ENCODE assay signal across 21 mouse cellular contexts in the genomic region with DNA sequence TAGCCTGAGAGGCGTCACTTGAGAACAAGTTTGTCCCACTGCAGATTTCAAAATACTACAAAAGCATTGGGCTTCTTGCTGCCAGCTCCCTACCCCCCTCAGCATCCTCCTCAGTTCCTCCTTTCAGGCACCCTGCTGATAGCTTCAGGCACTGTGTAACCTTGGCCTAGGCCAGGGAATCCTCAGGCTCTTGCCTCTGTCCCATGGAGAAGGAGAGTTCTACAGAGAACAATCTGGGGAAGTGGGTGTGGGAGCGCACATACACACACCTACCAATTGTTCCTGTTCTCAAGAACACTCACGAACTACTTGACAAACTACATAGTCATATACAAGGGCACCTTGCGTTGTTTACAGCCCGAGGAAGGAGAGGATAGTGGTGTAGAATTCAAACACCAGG.
DNase-seq lines count a peak whose midpoint lies in the region; ATAC-seq and TF ChIP-seq lines count a peak whose summit lies in the region.
"Had no signal": no experiment of that assay in that cellular context is flagged by ENCODE, and none has a peak within 500 bp of the region (broad histone marks: within the 10 kb centered on the region; RNA-seq: fewer than 3 reads in every experiment).

No protein-coding gene starts in this region.

- WGBS in intestine, embryonic 15.5 days, result 87% methylated on average over 5 of the region's 5 CpGs

- intact Hi-C loops in gastrocnemius, adult 2 months (cut with DNase I), result no loop called here
- intact Hi-C loops in left cerebral cortex, adult 2 months (cut with DNase I), result no loop called here

- H3K9me3 ChIP-seq in intestine, embryonic 15.5 days, result no peaks in the 10 kb centered on the region
- H3K9me3 ChIP-seq: embryonic facial prominence, embryonic 13.5 days; forebrain, embryonic 12.5 days; G1E; heart, embryonic 13.5 days; hindbrain, embryonic 15.5 days had no signal

- TF ChIP-seq CTCF in gastrocnemius, adult 2 months (IDR thresholded peaks at IDR 0.05), result no peak
- TF ChIP-seq CTCF in left cerebral cortex, adult 2 months (IDR thresholded peaks at IDR 0.05), result no peak

- H3K4me2 ChIP-seq in intestine, embryonic 15.5 days (replicated peaks), result no peak overlapping the region
- H3K4me2 ChIP-seq: embryonic facial prominence, embryonic 13.5 days; forebrain, embryonic 12.5 days; heart, embryonic 13.5 days; hindbrain, embryonic 15.5 days had no signal

- H3K27me3 ChIP-seq in intestine, embryonic 15.5 days (replicated peaks), result no peaks in the 10 kb centered on the region
- H3K27me3 ChIP-seq: embryonic facial prominence, embryonic 13.5 days; forebrain, embryonic 12.5 days; heart, embryonic 13.5 days; hindbrain, embryonic 15.5 days had no signal

- no peaks in the 10 kb centered on the region for H3K4me1 ChIP-seq in intestine, embryonic 15.5 days (replicated peaks)
- H3K4me1 ChIP-seq: embryonic facial prominence, embryonic 13.5 days; hindbrain, embryonic 15.5 days had no signal

- no peaks in the 10 kb centered on the region for H3K36me3 ChIP-seq in intestine, embryonic 15.5 days
- H3K36me3 ChIP-seq: embryonic facial prominence, embryonic 13.5 days; forebrain, embryonic 12.5 days; G1E; heart, embryonic 13.5 days; hindbrain, embryonic 15.5 days had no signal

- H3K27ac ChIP-seq in gastrocnemius, adult 2 months, result peak overlapping the region; percentile 2; the same call in 1 of the 2 replicates
- peak overlapping the region; percentile 15; the same call in 1 of the 2 replicates for H3K27ac ChIP-seq in left cerebral cortex, adult 2 months
- no peak overlapping the region for H3K27ac ChIP-seq in intestine, embryonic 15.5 days
- H3K27ac ChIP-seq: embryonic facial prominence, embryonic 13.5 days; forebrain, embryonic 12.5 days; heart, embryonic 13.5 days; hindbrain, embryonic 15.5 days had no signal

- H3K9ac ChIP-seq in intestine, embryonic 15.5 days, result no peak overlapping the region
- H3K9ac ChIP-seq: embryonic facial prominence, embryonic 13.5 days; forebrain, embryonic 12.5 days; heart, embryonic 13.5 days; hindbrain, embryonic 15.5 days had no signal

- no peak overlapping the region for H3K4me3 ChIP-seq in gastrocnemius, adult 2 months
- no peak overlapping the region for H3K4me3 ChIP-seq in left cerebral cortex, adult 2 months
- no peak overlapping the region for H3K4me3 ChIP-seq in intestine, embryonic 15.5 days (replicated peaks)
- H3K4me3 ChIP-seq: embryonic facial prominence, embryonic 13.5 days; forebrain, embryonic 12.5 days; heart, embryonic 13.5 days; hindbrain, embryonic 15.5 days had no signal

- no peak for ATAC-seq in intestine, embryonic 15.5 days
- ATAC-seq: forebrain, embryonic 16.5 days; intestine, postnatal 0 days had no signal

- DNase-seq in gastrocnemius, adult 2 months, result no peak
- DNase-seq in gastrocnemius, postnatal 25 days, result no peak
- DNase-seq in left cerebral cortex, adult 2 months (ENCODE audit: extremely low spot score in 1 of 2, low spot score in 2 of 2), result no peak
- DNase-seq in left cerebral cortex, adult 8-10 months (ENCODE audit: low spot score in 2 of 2), result no peak
- DNase-seq in ES-CJ7 (ENCODE audit: low read depth, low spot score), result peak; percentile 86
- peak; percentile 93 for DNase-seq in ZHBTc4 (ENCODE audit: low read depth, low spot score)
- DNase-seq in urinary bladder, postnatal 14 days (ENCODE audit: low spot score), result no peak
- DNase-seq: adrenal gland, adult 2 months; adrenal gland, postnatal 25 days; cerebellum, adult 18-20 months; cerebellum, postnatal 14 days; gastrocnemius, postnatal 36 days; heart, postnatal 36 days had no signal

Comparison
In these comparisons a context has a peak if more than half of its experiments do, and no peak if none do; other contexts are left out.
1. DNase-seq: peak in ES-CJ7 (single experiment) and ZHBTc4 (single experiment); none in gastrocnemius, adult 2 months (single experiment), gastrocnemius, postnatal 25 days (single experiment), left cerebral cortex, adult 2 months (0 of 2), left cerebral cortex, adult 8-10 months (0 of 2) and urinary bladder, postnatal 14 days (single experiment).